Mouse (Mus musculus) megakaryocyte progenitor cell, adult 5-6 weeks (primary cell): Measurements from ENCODE around the gene Acoxl. TPM values are rescaled to one million over a fixed set of nuclear protein-coding genes. Genes with fewer than 3 reads are reported as not detected.
A peak's percentile ranks its signal among the peaks of the same experiment; 100 is the strongest.

Source experiments
- ATAC-seq: replicated peaks from 2 replicates; pipeline ENCODE4 v1.8.0; 2016; ENCODE audit warnings: mild to moderate bottlenecking, moderate TSS enrichment, inconsistent platforms; ENCODE audit not compliant: poor library complexity
- total RNA-seq, 2 experiments: library from RNA; stranded (forward) in 1 of 2; stranded (reverse) in 1 of 2; fragments of 157-497, 149-512 nt in 1 of 2; fragments of 200-1000 nt in 1 of 2; gene quantifications; 2 replicates each; pipeline versions ENCODE4 v1.2.3 to v1.2.4; 2015 to 2017

Gene Acoxl
- total RNA-seq, 2 experiments from 2014 or later = not detected

GRCm38 (mm10) chr2:128104815-128105214 is 266.1 kb downstream of the Acoxl start:
- no peak for ATAC-seq

- ATAC-seq = no peak
These were observed 267.0 kb downstream of the Acoxl start for GRCm38 (mm10) chr2:128105651-128106050.

GRCm38 (mm10) chr2:128111537-128111936 is 272.9 kb downstream of the Acoxl start:
- peak; percentile 76 for ATAC-seq

GRCm38 (mm10) chr2:128114621-128115020 is 275.9 kb downstream of the Acoxl start:
- no peak for ATAC-seq

- ATAC-seq = no peak
These were observed 276.9 kb downstream of the Acoxl start for GRCm38 (mm10) chr2:128115579-128115978.

GRCm38 (mm10) chr2:128117605-128118004 is 278.9 kb downstream of the Acoxl start:
- no peak for ATAC-seq

GRCm38 (mm10) chr2:128118971-128119370 is 280.3 kb downstream of the Acoxl start:
- no peak for ATAC-seq

- ATAC-seq = peak; percentile 41
These were observed 283.8 kb downstream of the Acoxl start for GRCm38 (mm10) chr2:128122491-128122890.

GRCm38 (mm10) chr2:128122891-128123771 is 284.5 kb downstream of the Acoxl start:
- no peak for ATAC-seq

GRCm38 (mm10) chr2:128123921-128124683 is 285.4 kb downstream of the Acoxl start:
- no peak for ATAC-seq

- no peak for ATAC-seq
These were observed 286.0 kb downstream of the Acoxl start for GRCm38 (mm10) chr2:128124693-128125092.

GRCm38 (mm10) chr2:128125635-128126470 is 287.2 kb downstream of the Acoxl start, which contains the start of gene Bcl2l11:
TSS of gene Bcl2l11 (plus strand) at chr2:128126038.
- ATAC-seq = peak; percentile 61

- ATAC-seq = no peak
These were observed 287.9 kb downstream of the Acoxl start for GRCm38 (mm10) chr2:128126591-128127051.

GRCm38 (mm10) chr2:128127121-128127671 is 288.5 kb downstream of the Acoxl start:
- peak; percentile 68 for ATAC-seq

GRCm38 (mm10) chr2:128127691-128128292 is 289.1 kb downstream of the Acoxl start:
- peak; percentile 35 for ATAC-seq

- no peak for ATAC-seq
These were observed 289.9 kb downstream of the Acoxl start for GRCm38 (mm10) chr2:128128532-128128931.

- no peak for ATAC-seq
These were observed 292.8 kb downstream of the Acoxl start for GRCm38 (mm10) chr2:128131503-128131902.

- peak; percentile 30 for ATAC-seq
These were observed 294.0 kb downstream of the Acoxl start for GRCm38 (mm10) chr2:128132635-128133034.

GRCm38 (mm10) chr2:128133865-128134264 is 295.2 kb downstream of the Acoxl start:
- ATAC-seq = no peak

- ATAC-seq = no peak
These were observed 295.8 kb downstream of the Acoxl start for GRCm38 (mm10) chr2:128134474-128134873.
